Mouse (Mus musculus): Measurements from ENCODE around the gene Dgki. TPM values are rescaled to one million over a fixed set of nuclear protein-coding genes. Genes with fewer than 3 reads are reported as not detected.
A peak's percentile ranks its signal among the peaks of the same experiment; 100 is the strongest.

The Dgki gene
- polyA plus RNA-seq, 1 experiment from 2014 or later = 1.0 TPM

DNA sequence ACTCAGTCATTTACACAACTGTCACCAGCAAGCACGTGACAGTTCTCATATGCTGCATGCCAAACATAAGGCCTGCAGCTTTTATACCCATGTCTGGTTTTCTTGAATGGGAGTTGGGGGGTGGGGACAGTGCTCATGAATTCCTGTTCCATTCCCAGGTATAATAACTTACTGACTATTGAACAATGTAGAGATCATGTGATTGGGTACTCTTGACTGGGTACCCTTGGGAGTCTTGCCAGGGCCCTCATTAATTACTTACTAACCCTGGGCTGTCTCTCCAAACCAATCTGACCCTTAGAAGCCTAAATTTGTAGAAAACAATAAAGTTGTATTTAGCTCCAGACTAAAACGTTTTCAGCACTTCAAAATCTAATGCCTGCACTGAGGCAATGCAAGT, 246.6 kb downstream of the Dgki start:
- Histone ChIP-seq H3K27me3 (replicated peaks; ENCODE audit: control insufficient read depth, insufficient read depth, low read length) (no peaks in the 10 kb centered on the region), H3K36me3 (ENCODE audit: control insufficient read depth, insufficient read depth, low read length) (no peaks in the 10 kb centered on the region), H3K4me3 (ENCODE audit: low read depth, low read length) (no peak overlapping the region), H3K9ac (ENCODE audit: low read depth, low read length) (no peak overlapping the region), H3K9me3 (ENCODE audit: control insufficient read depth, low read length) (no peaks in the 10 kb centered on the region), H3K4me1 (ENCODE audit: control insufficient read depth, insufficient read depth, low read length) (no peaks in the 10 kb centered on the region), H3K27ac (replicated peaks; ENCODE audit: low read depth, low read length) (no peak overlapping the region), H3K4me2 (ENCODE audit: low read depth, low read length) (no peak overlapping the region)
- ATAC-seq (ENCODE audit: low read depth) (no peak), DNase-seq (ENCODE audit: low spot score) (no peak)
- WGBS = 51% methylated on average over 2 of the region's 2 CpGs

DNA sequence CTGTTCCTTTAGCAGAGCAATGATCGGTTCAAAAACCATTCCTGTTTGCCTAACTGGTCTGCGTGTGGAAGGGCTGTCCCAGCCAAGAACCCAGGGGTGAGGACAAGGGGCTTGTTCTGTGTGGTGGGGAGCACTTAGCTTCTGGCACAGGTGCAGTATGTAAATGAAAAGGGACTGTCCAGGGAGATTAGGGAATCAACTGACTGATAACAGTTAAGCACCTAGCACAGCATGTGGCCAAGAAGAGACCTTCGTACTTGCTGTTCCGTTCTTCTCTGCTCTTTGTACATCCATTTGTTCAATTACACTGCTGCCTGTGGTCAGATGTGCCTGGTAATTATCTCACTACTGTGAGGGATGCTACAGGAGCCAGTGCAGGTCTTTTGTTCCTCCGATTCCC, 248.3 kb downstream of the Dgki start:
- DNase-seq (ENCODE audit: low spot score) (no peak), ATAC-seq (ENCODE audit: low read depth) (no peak)
- no peak overlapping the region for H3K9ac ChIP-seq (ENCODE audit: low read depth, low read length)
- no peaks in the 10 kb centered on the region for H3K9me3 ChIP-seq (ENCODE audit: control insufficient read depth, low read length)
- H3K36me3 ChIP-seq (ENCODE audit: control insufficient read depth, insufficient read depth, low read length) = no peaks in the 10 kb centered on the region
- H3K27me3 ChIP-seq (replicated peaks; ENCODE audit: control insufficient read depth, insufficient read depth, low read length) = no peaks in the 10 kb centered on the region
- no peaks in the 10 kb centered on the region for H3K4me1 ChIP-seq (ENCODE audit: control insufficient read depth, insufficient read depth, low read length)
- whole genome bisulfite sequencing = 50% methylated on average over 5 of the region's 5 CpGs
- H3K4me2 ChIP-seq (ENCODE audit: low read depth, low read length) = no peak overlapping the region
- H3K4me3 ChIP-seq (ENCODE audit: low read depth, low read length) = no peak overlapping the region
- H3K27ac ChIP-seq (replicated peaks; ENCODE audit: low read depth, low read length) = no peak overlapping the region

DNA sequence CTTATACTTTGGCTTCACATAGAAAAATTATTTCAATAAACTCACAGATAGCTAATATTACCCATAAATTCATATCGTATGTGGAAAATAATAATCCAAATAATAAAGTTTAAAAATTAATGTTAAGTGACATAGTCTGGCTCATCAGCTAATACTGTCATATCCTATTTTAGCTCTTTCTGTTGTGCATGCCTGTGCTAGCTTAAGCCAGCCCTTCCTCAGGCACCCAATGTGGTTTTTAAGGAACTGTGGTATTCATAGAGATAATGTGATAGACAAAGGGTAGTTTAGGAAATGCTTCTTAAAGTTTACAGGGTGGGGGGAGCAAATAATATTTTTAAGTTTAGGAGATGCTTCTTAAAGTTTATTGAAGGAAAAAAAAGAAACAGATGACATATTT, 248.8 kb downstream of the Dgki start:
- no peaks in the 10 kb centered on the region for H3K4me1 ChIP-seq (ENCODE audit: control insufficient read depth, insufficient read depth, low read length)
- no peaks in the 10 kb centered on the region for H3K9me3 ChIP-seq (ENCODE audit: control insufficient read depth, low read length)
- no peak for ATAC-seq (ENCODE audit: low read depth)
- H3K4me2 ChIP-seq (ENCODE audit: low read depth, low read length) = no peak overlapping the region
- H3K27ac ChIP-seq (replicated peaks; ENCODE audit: low read depth, low read length) = no peak overlapping the region
- H3K4me3 ChIP-seq (ENCODE audit: low read depth, low read length) = no peak overlapping the region
- DNase-seq (ENCODE audit: low spot score) = no peak
- 89% methylated on average over 1 of the region's 1 CpGs for WGBS
- H3K9ac ChIP-seq (ENCODE audit: low read depth, low read length) = no peak overlapping the region
- H3K36me3 ChIP-seq (ENCODE audit: control insufficient read depth, insufficient read depth, low read length) = no peaks in the 10 kb centered on the region
- H3K27me3 ChIP-seq (replicated peaks; ENCODE audit: control insufficient read depth, insufficient read depth, low read length) = no peaks in the 10 kb centered on the region

DNA sequence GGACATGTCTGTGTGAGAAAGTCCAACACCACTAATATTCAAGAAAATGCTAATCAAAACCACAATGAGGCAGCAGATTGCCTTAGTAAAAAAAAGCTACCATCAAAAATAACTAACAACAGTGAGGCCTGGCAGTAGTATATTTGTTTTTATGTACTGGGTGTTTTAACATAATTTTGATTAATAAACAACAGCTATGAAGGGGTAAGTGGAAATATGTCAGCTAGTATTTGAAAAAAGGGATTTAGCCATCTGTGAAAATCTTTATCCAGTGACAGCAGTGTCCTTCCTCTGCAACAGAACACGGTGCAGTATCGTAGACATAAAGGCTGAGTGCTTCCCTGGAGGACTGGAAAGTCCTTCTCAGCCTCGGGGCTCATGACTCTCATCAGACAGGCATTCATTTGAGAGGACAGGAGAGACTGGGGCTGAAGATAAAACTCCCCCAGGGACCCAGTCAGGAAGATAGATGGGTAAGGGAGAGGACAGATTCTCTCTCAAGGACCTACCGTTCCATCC, 252.3 kb downstream of the Dgki start:
- Histone ChIP-seq H3K27me3 (replicated peaks; ENCODE audit: control insufficient read depth, insufficient read depth, low read length) (no peaks in the 10 kb centered on the region), H3K4me1 (ENCODE audit: control insufficient read depth, insufficient read depth, low read length) (no peaks in the 10 kb centered on the region), H3K4me3 (ENCODE audit: low read depth, low read length) (no peak overlapping the region), H3K9ac (ENCODE audit: low read depth, low read length) (no peak overlapping the region), H3K36me3 (ENCODE audit: control insufficient read depth, insufficient read depth, low read length) (no peaks in the 10 kb centered on the region), H3K9me3 (ENCODE audit: control insufficient read depth, low read length) (no peaks in the 10 kb centered on the region), H3K27ac (replicated peaks; ENCODE audit: low read depth, low read length) (no peak overlapping the region), H3K4me2 (ENCODE audit: low read depth, low read length) (no peak overlapping the region)
- ATAC-seq (ENCODE audit: low read depth) (no peak), DNase-seq (ENCODE audit: low spot score) (no peak)
- WGBS = 40% methylated on average over 4 of the region's 4 CpGs

DNA sequence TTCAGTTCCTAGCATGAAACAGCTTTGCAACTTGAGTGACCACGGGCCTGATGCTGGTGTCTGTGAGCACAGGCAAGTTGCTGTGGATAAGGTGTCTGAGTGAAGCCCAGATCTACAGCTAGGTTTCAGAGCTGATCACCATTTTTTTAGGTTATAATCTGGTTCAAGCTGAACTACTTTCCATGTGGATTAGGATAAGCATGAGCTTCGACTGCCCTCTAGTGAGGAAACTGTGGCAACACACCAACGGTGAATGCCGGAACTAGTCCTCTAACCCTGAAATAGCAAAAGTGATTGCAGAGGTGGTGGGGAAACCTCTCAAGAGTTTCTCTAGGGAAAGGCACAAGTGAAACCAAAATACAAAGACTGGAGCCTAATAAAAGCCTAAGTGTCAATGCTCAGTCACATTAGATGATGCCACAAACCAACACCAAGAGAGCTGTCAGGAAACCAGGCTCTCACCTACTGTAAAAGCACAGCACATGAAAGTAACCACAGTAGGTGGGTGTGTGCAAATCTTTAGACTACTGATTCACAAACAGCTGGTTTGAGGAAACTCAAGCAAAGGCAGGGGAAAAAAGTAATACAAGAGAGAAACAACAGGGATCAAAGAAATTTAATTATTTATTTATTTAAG, 253.7 kb downstream of the Dgki start:
- WGBS = 22% methylated on average over 4 of the region's 4 CpGs
- Histone ChIP-seq H3K4me2 (ENCODE audit: low read depth, low read length) (no peak overlapping the region), H3K27ac (replicated peaks; ENCODE audit: low read depth, low read length) (no peak overlapping the region), H3K4me1 (ENCODE audit: control insufficient read depth, insufficient read depth, low read length) (no peaks in the 10 kb centered on the region), H3K36me3 (ENCODE audit: control insufficient read depth, insufficient read depth, low read length) (no peaks in the 10 kb centered on the region), H3K27me3 (replicated peaks; ENCODE audit: control insufficient read depth, insufficient read depth, low read length) (no peaks in the 10 kb centered on the region), H3K9ac (ENCODE audit: low read depth, low read length) (no peak overlapping the region), H3K4me3 (ENCODE audit: low read depth, low read length) (no peak overlapping the region), H3K9me3 (ENCODE audit: control insufficient read depth, low read length) (no peaks in the 10 kb centered on the region)
- peak; percentile 42; the same call in 1 of the 2 replicates for ATAC-seq (ENCODE audit: low read depth)
- peak; percentile 82 for DNase-seq (ENCODE audit: low spot score)

DNA sequence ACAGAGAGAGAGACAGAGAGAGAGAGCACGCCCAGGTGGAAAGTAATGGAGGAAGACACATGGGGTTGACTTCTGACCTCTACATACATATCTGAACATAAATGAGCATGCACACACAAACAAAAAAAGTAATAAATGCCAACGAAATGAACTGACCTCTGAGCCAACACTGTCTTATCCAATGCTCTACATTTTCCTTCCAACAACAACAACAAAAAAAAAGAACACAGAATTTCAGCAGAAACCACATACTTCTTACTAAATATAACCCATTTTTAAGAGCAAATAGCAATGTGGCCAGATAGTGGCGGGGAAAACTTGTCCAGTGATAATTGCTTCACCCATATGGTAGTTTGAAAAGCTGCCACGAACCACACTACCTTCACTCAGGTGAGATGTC, 255.2 kb downstream of the Dgki start:
- Histone ChIP-seq H3K4me3 (ENCODE audit: low read depth, low read length) (no peak overlapping the region), H3K27ac (replicated peaks; ENCODE audit: low read depth, low read length) (no peak overlapping the region), H3K9ac (ENCODE audit: low read depth, low read length) (no peak overlapping the region), H3K4me2 (ENCODE audit: low read depth, low read length) (no peak overlapping the region), H3K36me3 (ENCODE audit: control insufficient read depth, insufficient read depth, low read length) (no peaks in the 10 kb centered on the region), H3K4me1 (ENCODE audit: control insufficient read depth, insufficient read depth, low read length) (no peaks in the 10 kb centered on the region), H3K9me3 (ENCODE audit: control insufficient read depth, low read length) (no peaks in the 10 kb centered on the region), H3K27me3 (replicated peaks; ENCODE audit: control insufficient read depth, insufficient read depth, low read length) (no peaks in the 10 kb centered on the region)
- WGBS = 77% methylated on average over 4 of the region's 4 CpGs
- DNase-seq (ENCODE audit: low spot score) = no peak
- ATAC-seq (ENCODE audit: low read depth) = no peak

DNA sequence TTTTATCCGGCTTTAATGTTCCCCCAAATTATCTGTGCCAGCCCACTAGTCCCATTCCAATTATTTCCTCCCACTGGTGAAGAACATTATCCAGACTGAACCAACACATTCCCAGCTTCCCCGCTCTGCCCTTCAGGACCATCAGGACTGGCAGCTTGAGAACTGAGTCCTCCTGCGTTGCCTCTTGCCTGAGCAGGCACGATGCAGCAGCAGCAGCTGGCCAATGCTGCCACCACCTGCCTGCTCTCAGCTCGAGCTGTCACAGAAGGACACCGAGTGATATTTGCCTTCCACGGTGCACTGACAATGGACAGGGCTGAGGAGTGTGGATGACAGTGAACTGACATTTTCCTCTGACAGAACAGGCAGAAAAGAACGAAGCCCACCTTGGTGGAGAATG, 261.5 kb downstream of the Dgki start:
- H3K4me2 ChIP-seq (ENCODE audit: low read depth, low read length) = no peak overlapping the region
- H3K36me3 ChIP-seq (ENCODE audit: control insufficient read depth, insufficient read depth, low read length) = no peaks in the 10 kb centered on the region
- no peak overlapping the region; the same call in 1 of the 2 replicates for H3K9ac ChIP-seq (ENCODE audit: low read depth, low read length)
- ATAC-seq (ENCODE audit: low read depth) (no peak), DNase-seq (ENCODE audit: low spot score) (peak; percentile 49)
- H3K9me3 ChIP-seq (ENCODE audit: control insufficient read depth, low read length) = no peaks in the 10 kb centered on the region
- no peak overlapping the region for H3K27ac ChIP-seq (replicated peaks; ENCODE audit: low read depth, low read length)
- H3K27me3 ChIP-seq (replicated peaks; ENCODE audit: control insufficient read depth, insufficient read depth, low read length) = no peaks in the 10 kb centered on the region
- WGBS = 48% methylated on average over 8 of the region's 8 CpGs
- no peak overlapping the region for H3K4me3 ChIP-seq (ENCODE audit: low read depth, low read length)
- H3K4me1 ChIP-seq (ENCODE audit: control insufficient read depth, insufficient read depth, low read length) = peaks cover 3% of the 10 kb centered on the region

DNA sequence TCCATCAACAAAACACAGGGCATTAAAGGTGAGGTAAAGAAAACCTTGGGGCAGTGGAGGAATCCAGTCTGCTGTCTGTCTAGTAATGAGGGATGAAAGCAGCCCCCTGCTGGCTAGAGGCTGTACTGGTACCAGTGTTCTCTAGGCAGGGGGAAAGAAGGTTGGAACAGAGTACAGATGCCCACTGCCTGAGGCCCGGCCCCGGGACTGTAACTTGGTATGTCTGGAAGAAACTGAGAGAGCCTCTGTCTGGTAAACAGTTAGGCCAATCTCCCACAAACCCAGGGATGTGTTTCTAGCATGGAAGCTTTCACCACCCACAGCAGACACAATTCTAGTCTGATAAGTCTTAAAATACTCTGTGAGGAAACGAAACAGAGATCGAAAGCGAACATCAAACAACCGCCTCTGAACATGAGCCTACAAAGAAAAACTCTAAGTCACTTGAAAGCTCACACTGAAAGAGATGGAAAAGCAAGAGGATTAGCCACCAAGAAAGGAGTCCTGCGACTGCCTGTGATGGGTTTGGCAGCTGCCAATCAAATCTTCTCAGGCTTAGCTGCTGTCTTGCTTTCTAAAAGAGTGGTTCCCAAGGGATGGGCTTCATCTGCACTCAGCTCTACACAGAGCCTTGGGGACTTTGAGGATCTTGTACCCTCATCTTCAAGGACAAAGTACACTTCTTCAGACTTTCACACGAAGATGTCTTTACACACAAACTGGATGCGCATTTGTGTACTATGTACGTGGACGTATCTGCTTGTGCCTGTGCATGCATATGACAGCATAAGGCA, 262.7 kb downstream of the Dgki start:
- peak; percentile 76 for ATAC-seq (ENCODE audit: low read depth)
- no peak for DNase-seq (ENCODE audit: low spot score)
- Histone ChIP-seq H3K4me2 (ENCODE audit: low read depth, low read length) (no peak overlapping the region), H3K27me3 (replicated peaks; ENCODE audit: control insufficient read depth, insufficient read depth, low read length) (no peaks in the 10 kb centered on the region), H3K4me3 (ENCODE audit: low read depth, low read length) (no peak overlapping the region), H3K9ac (ENCODE audit: low read depth, low read length) (no peak overlapping the region; the same call in 1 of the 2 replicates), H3K27ac (replicated peaks; ENCODE audit: low read depth, low read length) (no peak overlapping the region; the same call in 1 of the 2 replicates), H3K36me3 (ENCODE audit: control insufficient read depth, insufficient read depth, low read length) (no peaks in the 10 kb centered on the region), H3K9me3 (ENCODE audit: control insufficient read depth, low read length) (no peaks in the 10 kb centered on the region), H3K4me1 (ENCODE audit: control insufficient read depth, insufficient read depth, low read length) (peaks cover 3% of the 10 kb centered on the region)
- WGBS = 63% methylated on average over 11 of the region's 11 CpGs
